Mouse (Mus musculus): Measurements from ENCODE around the gene Fsip1. TPM values are rescaled to one million over a fixed set of nuclear protein-coding genes. Genes with fewer than 3 reads are reported as not detected.
A peak's percentile ranks its signal among the peaks of the same experiment; 100 is the strongest.
"Not testable (repeated sequence)": the region's sequence is repeated elsewhere in the genome, so short reads cannot be mapped to it uniquely, and the experiment has no call there.

Fsip1 gene
- polyA plus RNA-seq, 1 experiment, result 0.58 TPM

DNA sequence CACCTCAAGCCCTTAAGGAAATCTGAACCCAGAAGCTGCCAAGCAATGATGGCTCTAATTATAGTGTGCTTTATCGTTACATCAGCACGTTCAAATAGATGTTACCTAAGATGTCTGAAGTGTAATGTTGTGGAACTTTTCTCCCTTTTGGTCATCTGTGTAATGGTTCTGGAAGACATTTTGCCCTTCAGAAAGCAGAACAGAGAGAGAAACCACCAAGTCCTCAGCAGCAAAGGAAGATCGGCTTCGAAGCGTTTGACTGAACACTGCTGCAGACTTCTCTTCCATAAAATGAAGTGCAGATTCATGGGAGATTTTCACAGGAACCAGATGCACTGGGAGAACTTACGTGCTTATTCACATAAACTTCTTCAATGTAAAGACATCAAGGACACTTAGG lies 92.6 kb downstream of the Fsip1 start:
- no peak overlapping the region for H3K27ac ChIP-seq (ENCODE audit: insufficient read depth, low read depth, low read length)
- H3K4me1 ChIP-seq (ENCODE audit: control insufficient read depth, insufficient read depth, low read length), result no peaks in the 10 kb centered on the region
- TF ChIP-seq POLR2A (IDR thresholded peaks at IDR 0.05; ENCODE audit: borderline replicate concordance, low read depth, low read length) (no peak), CTCF (IDR thresholded peaks at IDR 0.05; ENCODE audit: low read depth, low read length) (no peak)
- no peak overlapping the region for H3K4me3 ChIP-seq (ENCODE audit: insufficient read depth, low read length)

DNA sequence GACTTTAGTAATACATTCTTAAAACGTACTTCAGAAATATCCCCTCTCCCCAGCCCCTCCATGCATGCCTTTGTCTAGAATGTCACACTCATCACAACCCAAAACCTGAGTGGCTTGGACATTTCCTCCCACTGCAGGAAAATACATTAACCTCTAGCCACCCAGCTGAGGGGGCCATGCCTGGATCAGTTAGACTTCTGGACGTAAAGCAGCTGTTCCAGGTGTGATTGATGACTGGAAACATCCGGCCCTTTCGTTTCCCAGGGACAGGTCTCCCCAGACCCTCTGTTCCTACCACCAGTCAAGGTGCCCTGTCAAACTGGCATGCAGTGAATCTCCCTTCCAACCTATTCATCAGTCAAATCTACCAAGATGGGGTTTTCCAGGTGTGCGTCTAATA lies 94.3 kb downstream of the Fsip1 start:
- no peak for TF ChIP-seq CTCF (IDR thresholded peaks at IDR 0.05; ENCODE audit: low read depth, low read length)
- TF ChIP-seq POLR2A (IDR thresholded peaks at IDR 0.05; ENCODE audit: borderline replicate concordance, low read depth, low read length), result no peak
- no peak overlapping the region for H3K27ac ChIP-seq (ENCODE audit: insufficient read depth, low read depth, low read length)
- H3K4me3 ChIP-seq (ENCODE audit: insufficient read depth, low read length), result no peak overlapping the region
- peaks cover 7% of the 10 kb centered on the region for H3K4me1 ChIP-seq (ENCODE audit: control insufficient read depth, insufficient read depth, low read length)

DNA sequence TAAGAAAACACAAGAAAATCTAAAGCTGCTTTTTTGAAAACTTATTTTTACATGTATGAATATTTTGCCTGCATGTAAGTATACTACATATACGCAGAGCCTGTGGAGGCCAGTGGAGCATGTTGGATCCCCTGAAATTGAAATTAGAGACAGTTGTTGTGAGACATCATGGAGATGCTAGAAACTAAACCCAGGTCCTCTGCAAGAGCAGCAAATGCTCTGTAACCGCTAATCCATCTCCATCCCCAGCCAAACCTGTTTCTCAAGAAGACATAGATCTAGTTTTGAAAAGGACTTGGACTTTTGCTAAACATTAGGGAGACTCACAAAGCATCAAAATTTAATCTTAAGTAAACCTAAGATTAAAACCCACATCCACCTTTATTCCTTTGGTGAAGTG lies 95.8 kb downstream of the Fsip1 start:
- TF ChIP-seq POLR2A (IDR thresholded peaks at IDR 0.05; ENCODE audit: borderline replicate concordance, low read depth, low read length) (no peak), CTCF (IDR thresholded peaks at IDR 0.05; ENCODE audit: low read depth, low read length) (no peak)
- H3K4me3 ChIP-seq (ENCODE audit: insufficient read depth, low read length), result no peak overlapping the region
- H3K27ac ChIP-seq (ENCODE audit: insufficient read depth, low read depth, low read length), result no peak overlapping the region
- H3K4me1 ChIP-seq (ENCODE audit: control insufficient read depth, insufficient read depth, low read length), result peaks cover 11% of the 10 kb centered on the region

DNA sequence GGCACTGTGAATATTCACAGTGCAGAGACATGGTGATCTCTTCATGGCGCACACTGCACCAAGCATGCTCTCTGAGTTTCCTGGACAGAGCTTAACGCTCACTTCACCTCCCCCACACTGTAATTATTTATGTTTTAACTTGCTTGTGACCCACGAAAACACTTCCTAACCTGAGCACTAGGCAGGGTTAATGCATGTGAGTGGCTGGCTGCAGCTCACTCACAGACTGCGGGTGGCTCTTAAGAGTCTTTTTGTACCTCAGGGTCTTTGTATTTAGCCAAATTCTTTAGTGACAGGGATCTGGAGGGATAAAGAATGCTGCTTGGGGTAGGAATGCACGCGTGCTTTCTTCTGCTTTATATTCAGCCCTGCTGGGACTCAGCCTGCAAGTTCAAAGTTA lies 96.2 kb downstream of the Fsip1 start:
- H3K27ac ChIP-seq (ENCODE audit: insufficient read depth, low read depth, low read length), result no peak overlapping the region
- TF ChIP-seq POLR2A (IDR thresholded peaks at IDR 0.05; ENCODE audit: borderline replicate concordance, low read depth, low read length) (no peak), CTCF (IDR thresholded peaks at IDR 0.05; ENCODE audit: low read depth, low read length) (no peak)
- H3K4me1 ChIP-seq (ENCODE audit: control insufficient read depth, insufficient read depth, low read length), result peaks cover 11% of the 10 kb centered on the region
- H3K4me3 ChIP-seq (ENCODE audit: insufficient read depth, low read length), result no peak overlapping the region

DNA sequence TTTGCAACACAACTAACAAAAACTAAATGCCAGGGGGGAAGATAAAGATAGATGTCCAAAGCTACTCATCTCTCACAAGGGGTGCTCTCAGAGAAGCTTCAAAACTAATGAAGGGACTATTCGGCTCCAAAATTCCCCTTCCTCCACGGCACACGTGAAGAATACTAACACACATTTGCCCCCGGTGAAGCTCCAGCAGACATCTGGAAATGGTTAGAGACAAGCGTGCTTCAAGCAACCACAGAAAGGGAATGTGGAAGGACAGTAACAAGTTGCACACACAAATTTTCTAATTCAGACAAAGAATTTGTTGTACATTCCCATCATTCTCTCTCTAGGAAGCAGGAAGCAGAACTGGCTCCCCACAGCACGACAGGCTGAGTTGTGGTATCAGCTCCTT lies 97.6 kb downstream of the Fsip1 start:
- H3K27ac ChIP-seq (ENCODE audit: insufficient read depth, low read depth, low read length), result no peak overlapping the region
- peaks cover 11% of the 10 kb centered on the region for H3K4me1 ChIP-seq (ENCODE audit: control insufficient read depth, insufficient read depth, low read length)
- H3K4me3 ChIP-seq (ENCODE audit: insufficient read depth, low read length), result no peak overlapping the region
- TF ChIP-seq POLR2A (IDR thresholded peaks at IDR 0.05; ENCODE audit: borderline replicate concordance, low read depth, low read length), result no peak
- TF ChIP-seq CTCF (IDR thresholded peaks at IDR 0.05; ENCODE audit: low read depth, low read length), result no peak

DNA sequence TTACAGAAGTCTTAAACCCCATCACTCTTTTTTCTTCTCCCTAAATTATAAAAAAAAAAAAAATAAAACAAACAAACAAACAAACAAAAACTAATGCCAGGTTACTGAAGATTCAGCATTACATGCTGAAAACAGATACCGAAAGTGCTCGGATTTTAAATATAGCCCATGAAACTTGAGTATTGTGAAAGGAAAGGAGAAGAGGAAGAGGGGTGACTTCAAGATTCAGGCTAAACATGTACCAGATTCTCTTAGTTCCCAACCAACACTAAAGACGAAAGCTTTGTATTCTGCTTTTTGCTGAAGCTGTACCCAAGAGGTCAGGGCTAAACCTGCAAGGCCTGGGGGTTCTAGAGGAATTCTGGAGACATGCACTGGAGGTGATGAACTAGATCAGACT lies 98.7 kb downstream of the Fsip1 start:
- H3K27ac ChIP-seq (ENCODE audit: insufficient read depth, low read depth, low read length), result peak overlapping the region; percentile 43
- H3K4me3 ChIP-seq (ENCODE audit: insufficient read depth, low read length), result no peak overlapping the region
- TF ChIP-seq POLR2A (IDR thresholded peaks at IDR 0.05; ENCODE audit: borderline replicate concordance, low read depth, low read length), result no peak
- TF ChIP-seq CTCF (IDR thresholded peaks at IDR 0.05; ENCODE audit: low read depth, low read length), result no peak
- H3K4me1 ChIP-seq (ENCODE audit: control insufficient read depth, insufficient read depth, low read length), result peaks cover 11% of the 10 kb centered on the region

DNA sequence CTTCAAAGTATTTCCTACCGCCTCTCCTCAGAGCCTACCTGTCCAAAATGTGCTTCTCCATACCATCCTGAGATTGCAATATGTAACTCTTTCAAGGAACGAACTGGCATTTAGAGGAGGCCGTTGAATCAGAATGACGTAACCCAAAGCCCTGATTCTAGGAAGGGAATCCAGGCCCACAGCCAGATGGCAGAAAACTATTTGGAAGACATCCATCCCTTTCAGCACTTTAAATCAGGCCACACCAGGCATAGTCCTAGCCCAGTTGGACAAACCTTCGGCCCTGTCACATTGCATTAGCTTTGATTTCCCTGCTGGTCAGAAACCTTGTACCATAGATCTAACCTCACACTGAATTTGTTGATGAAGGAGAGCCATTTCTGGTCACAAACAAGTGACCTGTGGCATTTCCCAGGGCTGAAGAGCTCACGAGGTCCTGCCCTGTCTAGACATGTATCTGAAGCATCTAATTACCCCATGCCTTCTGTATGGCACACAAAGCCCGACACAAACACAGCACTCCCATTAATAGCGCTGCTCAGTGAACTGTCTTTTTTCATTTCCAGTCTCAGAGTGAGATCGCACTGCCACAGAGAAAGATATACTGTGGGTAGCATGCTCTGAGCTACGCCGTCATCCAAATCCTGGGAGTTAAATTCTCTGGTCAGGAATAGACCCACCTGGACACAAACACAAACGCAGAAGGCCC lies 106.8 kb downstream of the Fsip1 start:
- Histone ChIP-seq H3K27ac (ENCODE audit: insufficient read depth, low read depth, low read length) (no peak overlapping the region), H3K4me3 (ENCODE audit: insufficient read depth, low read length) (no peak overlapping the region), H3K4me1 (ENCODE audit: control insufficient read depth, insufficient read depth, low read length) (no peaks in the 10 kb centered on the region)
- TF ChIP-seq CTCF (IDR thresholded peaks at IDR 0.05; ENCODE audit: low read depth, low read length) (no peak), POLR2A (IDR thresholded peaks at IDR 0.05; ENCODE audit: borderline replicate concordance, low read depth, low read length) (no peak)

DNA sequence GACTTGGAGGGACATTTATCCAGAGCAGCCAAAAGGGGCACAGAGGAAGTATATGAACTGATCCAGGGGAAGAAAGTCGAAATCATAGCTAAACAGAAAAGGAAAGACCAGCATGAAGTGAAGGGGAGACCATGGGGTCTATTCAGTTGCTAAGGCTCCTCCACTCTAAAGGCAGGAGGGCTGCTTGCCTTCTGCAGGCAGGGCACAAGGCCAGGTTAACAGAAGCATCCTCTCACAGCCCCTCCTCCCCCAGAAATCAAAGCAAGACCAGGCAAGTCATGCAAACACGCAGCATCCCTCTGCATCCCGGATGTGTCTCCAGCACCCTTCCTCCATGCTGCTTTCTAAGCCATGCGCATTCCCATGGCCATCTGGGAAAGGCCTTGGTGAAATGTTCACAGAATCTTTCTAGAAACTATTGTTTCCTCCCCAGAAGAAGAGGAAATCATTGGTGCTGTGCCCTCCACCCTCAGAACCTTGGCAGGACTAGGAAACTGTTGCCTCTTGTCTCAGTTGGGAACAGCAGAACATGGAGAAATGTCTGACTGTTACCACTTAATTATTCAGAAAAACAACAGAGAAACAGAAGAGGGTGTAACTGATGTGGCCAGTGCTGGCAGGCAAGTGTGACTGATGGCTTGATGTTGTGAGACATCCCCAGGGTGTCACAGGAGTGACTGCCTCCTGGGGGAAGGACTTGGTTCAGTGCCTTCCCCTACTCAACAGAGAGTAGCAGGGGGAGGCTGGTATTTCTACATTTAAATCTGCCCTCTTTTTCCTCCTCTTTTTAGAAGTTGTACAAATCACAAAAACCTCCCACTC lies 108.2 kb downstream of the Fsip1 start:
- Histone ChIP-seq H3K4me3 (ENCODE audit: insufficient read depth, low read length) (no peak overlapping the region), H3K27ac (ENCODE audit: insufficient read depth, low read depth, low read length) (no peak overlapping the region), H3K4me1 (ENCODE audit: control insufficient read depth, insufficient read depth, low read length) (no peaks in the 10 kb centered on the region)
- TF ChIP-seq POLR2A (IDR thresholded peaks at IDR 0.05; ENCODE audit: borderline replicate concordance, low read depth, low read length) (no peak), CTCF (IDR thresholded peaks at IDR 0.05; ENCODE audit: low read depth, low read length) (no peak)

DNA sequence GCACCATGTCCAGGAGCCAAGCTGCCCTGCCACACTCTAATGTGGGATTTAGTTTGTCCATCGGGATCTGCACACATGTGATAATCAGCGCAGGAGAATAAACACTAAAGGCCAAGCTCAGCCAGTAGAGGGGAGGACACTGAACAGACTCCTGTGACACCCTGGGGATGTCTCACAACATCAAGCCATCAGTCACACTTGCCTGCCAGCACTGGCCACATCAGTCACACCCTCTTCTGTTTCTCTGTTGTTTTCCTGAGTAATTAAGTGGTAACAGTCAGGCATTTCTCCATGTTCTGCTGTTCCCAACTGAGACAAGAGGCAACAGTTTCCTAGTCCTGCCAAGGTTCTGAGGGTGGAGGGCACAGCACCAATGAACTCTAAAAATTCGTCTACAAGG lies 109.0 kb downstream of the Fsip1 start:
- not testable (repeated sequence) for H3K4me3 ChIP-seq (ENCODE audit: insufficient read depth, low read length); H3K4me1 ChIP-seq (ENCODE audit: control insufficient read depth, insufficient read depth, low read length); H3K27ac ChIP-seq (ENCODE audit: insufficient read depth, low read depth, low read length)

DNA sequence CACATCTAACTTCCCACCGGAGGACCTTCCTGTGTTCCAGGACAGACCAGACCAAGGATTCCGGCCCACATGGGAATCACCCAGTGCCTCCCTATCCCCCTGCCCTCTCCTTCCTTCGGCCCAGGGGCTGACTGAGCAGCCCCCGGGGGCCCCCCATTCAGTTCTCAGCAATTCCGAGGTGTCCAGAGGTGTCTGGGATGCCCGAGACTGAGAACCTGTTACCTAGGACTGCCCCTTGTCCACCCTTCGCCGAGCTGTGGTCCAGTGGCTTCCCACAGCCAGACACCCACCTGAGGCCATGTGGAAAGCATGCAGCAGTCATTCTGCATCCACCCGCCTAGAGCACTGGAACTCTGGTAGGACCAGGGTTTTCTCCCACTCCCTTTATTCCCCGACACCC lies 115.1 kb downstream of the Fsip1 start:
- Histone ChIP-seq H3K4me1 (ENCODE audit: control insufficient read depth, insufficient read depth, low read length) (no peaks in the 10 kb centered on the region), H3K4me3 (ENCODE audit: insufficient read depth, low read length) (no peak overlapping the region), H3K27ac (ENCODE audit: insufficient read depth, low read depth, low read length) (no peak overlapping the region)
- no peak for TF ChIP-seq POLR2A (IDR thresholded peaks at IDR 0.05; ENCODE audit: borderline replicate concordance, low read depth, low read length)
- no peak for TF ChIP-seq CTCF (IDR thresholded peaks at IDR 0.05; ENCODE audit: low read depth, low read length)
